Mouse (Mus musculus) liver, embryonic 14.5 days (tissue): ENCODE data around the gene Mien1. TPM values are rescaled to one million over a fixed set of nuclear protein-coding genes. Genes with fewer than 3 reads are reported as not detected.

Experiments used
- ATAC-seq: fragments of 200-750 bp; cut with Nextera tagmentation; 2 replicates; pipeline ENCODE4 v1.8.0; 2017; ENCODE audit warnings: moderate number of reproducible peaks, mild to moderate bottlenecking, moderate library complexity; ENCODE audit not compliant: insufficient read depth
- DNase-seq, 3 experiments: peaks; one replicate each; pipeline ENCODE4 v3.0.0-alpha.2; 2012 to 2013; ENCODE audit warnings: low read depth in 3 of 3, low spot score in 3 of 3
- H3K27ac ChIP-seq: fragments of 300-500 bp; sonication (generic); 2 replicates; pipeline ENCODE4 v1.5.1; 2014; ENCODE audit warnings: moderate library complexity, mild to moderate bottlenecking, control low read depth, inconsistent platforms
- H3K27me3 ChIP-seq: fragments of 300-500 bp; sonication (generic); 2 replicates; pipeline ENCODE4 v1.6.1; 2014; ENCODE audit warnings: mild to moderate bottlenecking, low read length, moderate library complexity; ENCODE audit not compliant: control insufficient read depth, insufficient read depth
- H3K36me3 ChIP-seq: fragments of 300-500 bp; sonication (generic); replicated peaks from 2 replicates; pipeline ENCODE4 v1.6.1; 2014; ENCODE audit warnings: low read depth; ENCODE audit not compliant: control insufficient read depth, insufficient read depth
- H3K4me1 ChIP-seq, 2 experiments: fragments of 200-500 bp in 1 of 2; fragments of 300-500 bp in 1 of 2; sonication (generic) in 1 of 2; replicated peaks; 2 replicates each; pipeline ENCODE4 v1.6.1; 2012 to 2014; ENCODE audit warnings: antibody characterized with exemption in 1 of 2, inconsistent platforms in 1 of 2, low read length in 1 of 2; ENCODE audit not compliant: control insufficient read depth in 2 of 2, insufficient read depth in 2 of 2
- H3K4me2 ChIP-seq: fragments of 300-500 bp; sonication (generic); 2 replicates; pipeline ENCODE4 v1.6.1; 2014; ENCODE audit warnings: low read depth, mild to moderate bottlenecking, control low read depth, moderate library complexity
- H3K4me3 ChIP-seq, 2 experiments: fragments of 200-500 bp in 1 of 2; fragments of 300-500 bp in 1 of 2; sonication (generic) in 1 of 2; 2 replicates each; pipeline ENCODE4 v1.5.1; 2012 to 2014; ENCODE audit warnings: low read depth in 2 of 2, low read length in 2 of 2, mild to moderate bottlenecking in 2 of 2, control low read depth in 1 of 2, inconsistent platforms in 1 of 2, moderate library complexity in 1 of 2; ENCODE audit not compliant: insufficient read depth in 1 of 2
- H3K9ac ChIP-seq: fragments of 300-500 bp; sonication (generic); replicated peaks from 2 replicates; pipeline ENCODE4 v1.6.1; 2014; ENCODE audit warnings: mild to moderate bottlenecking, control low read depth, moderate library complexity
- H3K9me3 ChIP-seq: fragments of 300-500 bp; sonication (generic); 2 replicates; pipeline ENCODE4 v1.6.1; 2016; ENCODE audit warnings: low read length, mixed read lengths; ENCODE audit not compliant: control insufficient read depth
- CTCF ChIP-seq: IDR thresholded peaks from 2 replicates; pipeline ENCODE4 v1.5.1; 2016; ENCODE audit warnings: antibody characterized with exemption, low read depth, control low read depth
- EP300 ChIP-seq: IDR thresholded peaks from 2 replicates; pipeline ENCODE4 v1.6.1; 2016; ENCODE audit warnings: antibody characterized with exemption, low read depth
- WGBS: fragments of 180-500 bp; shearing (Covaris S2); extraction: QIAGEN DNeasy Blood & Tissue Kit; methylation state at CpG from one replicate; pipeline ENCODE4 v1.1.7; 2014; ENCODE audit not compliant: insufficient replicate concordance; 5-methylcytosine and 5-hydroxymethylcytosine counted together
- polyA plus RNA-seq, 2 experiments: library from polyadenylated mRNA; depleted of rRNA in 1 of 2; stranded (reverse) in 1 of 2; unstranded in 1 of 2; fragments of >200 nt; fragmentation: Nextera tagmentation in 1 of 2; extraction: Ambion mirVana in 1 of 2; gene quantifications; 2 replicates each; pipeline versions ENCODE4 v1.2.1 to v1.2.3; 2012 to 2014

The Mien1 gene
- polyA plus RNA-seq, 2 experiments, result 31.1 to 58.5 TPM

DNA sequence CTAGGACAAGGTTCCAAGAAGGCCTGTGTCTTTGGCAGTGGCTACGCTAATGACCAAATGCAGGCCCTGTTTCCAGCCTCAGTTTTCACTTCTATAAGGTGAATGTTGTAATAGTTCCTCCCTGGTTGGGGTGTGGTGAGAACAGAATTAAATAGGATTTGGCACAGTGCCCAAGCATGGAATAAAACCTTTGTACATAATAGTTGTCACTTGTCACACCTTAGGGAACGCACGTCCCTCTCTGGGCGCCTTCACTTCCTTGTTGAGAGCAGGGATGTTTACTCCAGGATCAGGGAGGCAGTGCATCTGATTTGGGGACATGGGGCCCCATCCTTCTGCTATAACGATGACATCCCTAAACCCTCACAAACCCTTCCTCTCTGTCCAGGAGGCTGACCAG is 10.4 kb downstream of the Mien1 start:
- Histone ChIP-seq H3K4me3 (no peak overlapping the region), H3K9me3 (no peaks in the 10 kb centered on the region), H3K9ac (no peak overlapping the region), H3K4me2 (no peak overlapping the region), H3K36me3 (no peaks in the 10 kb centered on the region), H3K4me1 (no peaks in the 10 kb centered on the region), H3K27ac (no peak overlapping the region), H3K27me3 (no peaks in the 10 kb centered on the region)
- ATAC-seq, result no peak
- WGBS, result 64% methylated on average over 5 of the region's 5 CpGs
- no peak for DNase-seq
- TF ChIP-seq EP300, result no peak
- TF ChIP-seq CTCF, result no peak

GRCm38 (mm10) chr11:98426592-98426991 is 12.2 kb downstream of the Mien1 start:
- H3K27ac ChIP-seq, result no peak overlapping the region
- no peaks in the 10 kb centered on the region for H3K9me3 ChIP-seq
- no peaks in the 10 kb centered on the region for H3K36me3 ChIP-seq
- H3K4me1 ChIP-seq, result no peaks in the 10 kb centered on the region
- H3K9ac ChIP-seq, result no peak overlapping the region
- H3K4me3 ChIP-seq, result no peak overlapping the region
- DNase-seq (no peak), ATAC-seq (no peak)
- no peak overlapping the region for H3K4me2 ChIP-seq
- TF ChIP-seq CTCF (no peak), EP300 (no peak)
- 72% methylated on average over 7 of the region's 7 CpGs for WGBS
- H3K27me3 ChIP-seq, result no peaks in the 10 kb centered on the region

- DNase-seq (no peak), ATAC-seq (no peak)
- Histone ChIP-seq H3K27me3 (peaks cover 8% of the 10 kb centered on the region), H3K9ac (no peak overlapping the region), H3K27ac (no peak overlapping the region), H3K4me1 (0 out of 4 replicates have a peak, but pooled peaks cover 0 to 2% of the 10 kb centered on the region in 2 experiments), H3K4me2 (no peak overlapping the region), H3K9me3 (no peaks in the 10 kb centered on the region), H3K4me3 (no peak overlapping the region), H3K36me3 (no peaks in the 10 kb centered on the region)
- no peak for TF ChIP-seq CTCF
- no peak for TF ChIP-seq EP300
- WGBS, result 63% methylated on average over 10 of the region's 10 CpGs
Measured at GRCm38 (mm10) chr11:98418939-98419547, 19.7 kb downstream of the Mien1 start.

DNA sequence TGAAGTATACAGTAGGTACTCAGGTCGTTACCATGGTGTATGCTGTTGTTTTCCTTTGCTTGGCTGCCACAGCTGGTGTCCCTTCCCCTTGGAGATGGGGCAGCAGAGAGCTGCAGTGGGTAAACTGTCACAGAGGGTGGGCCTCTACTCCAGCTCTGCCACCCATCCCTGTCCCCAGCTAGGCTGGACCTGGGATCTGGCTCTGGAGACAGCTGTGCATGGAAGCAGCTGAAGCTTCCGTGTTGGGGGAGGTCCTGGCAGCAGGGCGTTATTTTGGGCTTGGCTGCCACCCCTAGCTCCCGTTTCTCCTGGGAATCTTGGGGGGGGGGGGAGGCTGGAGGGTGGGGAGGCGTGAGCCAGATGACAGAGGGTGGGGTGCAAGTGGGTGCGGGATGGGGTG is 20.5 kb downstream of the Mien1 start:
- Histone ChIP-seq H3K4me2 (no peak overlapping the region), H3K27ac (no peak overlapping the region), H3K9ac (no peak overlapping the region), H3K4me1 (peaks cover 0 to 2% of the 10 kb centered on the region in 2 experiments; a peak in 1 of 4 replicates), H3K27me3 (peaks cover 15% of the 10 kb centered on the region), H3K4me3 (no peak overlapping the region), H3K36me3 (no peaks in the 10 kb centered on the region), H3K9me3 (no peaks in the 10 kb centered on the region)
- WGBS, result 56% methylated on average over 6 of the region's 6 CpGs
- DNase-seq (no peak), ATAC-seq (no peak)
- TF ChIP-seq EP300 (no peak), CTCF (no peak)

DNA sequence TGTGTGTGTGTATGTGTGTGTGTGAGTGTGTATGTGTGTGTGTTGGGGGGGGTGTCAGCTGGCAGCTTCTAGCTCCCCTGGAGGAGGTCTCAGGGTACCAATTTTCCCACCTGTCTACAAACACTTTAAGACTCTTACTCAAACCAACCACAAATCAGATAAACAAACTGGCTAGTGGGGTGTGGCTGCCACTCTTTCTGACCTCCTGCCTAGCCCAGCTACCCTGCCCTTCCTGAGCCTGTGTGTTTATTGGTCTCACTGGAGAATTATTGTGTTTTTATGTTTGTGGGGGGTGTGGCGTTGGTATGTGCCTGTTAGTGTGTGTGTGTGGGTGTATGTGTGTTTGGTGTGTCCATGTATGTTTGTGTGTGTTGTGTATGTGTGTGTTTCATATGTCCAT is 21.7 kb downstream of the Mien1 start:
- Histone ChIP-seq H3K36me3 (no peaks in the 10 kb centered on the region), H3K27ac (no peak overlapping the region), H3K9me3 (no peaks in the 10 kb centered on the region), H3K27me3 (peaks cover 26% of the 10 kb centered on the region), H3K4me3 (no peak overlapping the region), H3K4me1 (peaks cover 0 to 2% of the 10 kb centered on the region in 2 experiments; a peak in 1 of 4 replicates), H3K4me2 (no peak overlapping the region), H3K9ac (no peak overlapping the region)
- DNase-seq (no peak), ATAC-seq (no peak)
- no peak for TF ChIP-seq EP300
- no peak for TF ChIP-seq CTCF
- 43% methylated on average over 1 of the region's 1 CpGs for WGBS
